Mouse (Mus musculus): ENCODE data around the gene Lrig3.

Gene Lrig3

GRCm38 (mm10) chr10:125965968-125966480 lies at the start of gene Lrig3:
Gene Lrig3 (plus strand): TSS chr10:125966168.
- DNase-seq (ENCODE audit: extremely low spot score, low read depth, low spot score), result no peak

DNA sequence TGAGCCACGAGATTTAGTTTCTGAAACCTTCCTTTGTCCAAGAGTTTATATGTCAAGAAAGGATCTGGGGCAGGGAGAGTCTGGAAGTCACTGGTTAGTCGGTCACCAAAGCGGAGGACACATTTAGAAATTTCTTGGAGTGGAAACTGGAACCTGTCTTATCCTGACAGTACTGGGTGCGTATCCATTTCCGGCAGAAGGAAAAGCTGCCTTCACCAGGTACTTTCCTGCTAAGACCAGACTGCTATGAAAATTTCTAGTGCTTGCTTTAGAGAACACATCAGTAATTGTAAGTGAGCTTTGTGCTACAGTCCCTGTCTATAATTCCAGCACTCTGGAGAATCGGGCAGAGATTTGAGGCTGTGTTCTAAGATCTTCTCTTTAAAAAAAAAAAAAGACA lies 49.2 kb upstream of the Lrig3 start:
- DNase-seq (ENCODE audit: extremely low spot score, low read depth, low spot score), result no peak

DNA sequence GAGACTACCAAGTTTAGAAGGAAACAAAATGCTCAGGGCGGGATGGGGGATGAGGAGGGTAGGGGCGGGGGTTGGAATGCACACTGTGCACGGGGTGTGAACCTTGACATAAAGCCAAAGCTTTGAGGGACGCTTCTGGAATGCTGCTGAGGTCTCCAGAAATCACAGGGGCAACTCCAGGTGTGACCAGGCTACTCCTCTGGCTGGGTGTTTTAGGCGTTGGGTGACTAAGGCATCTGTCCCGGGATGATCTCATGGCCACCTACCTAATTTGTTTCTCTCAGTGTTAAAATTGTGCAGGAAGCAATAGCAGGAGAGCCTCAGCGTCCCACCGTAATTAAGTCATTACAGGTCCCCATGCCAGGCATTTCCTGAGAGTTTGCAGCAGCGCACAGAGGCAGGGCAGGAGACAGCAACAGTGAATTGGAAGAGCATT lies 48.5 kb upstream of the Lrig3 start:
- no peak for DNase-seq (ENCODE audit: extremely low spot score, low read depth, low spot score)

DNA sequence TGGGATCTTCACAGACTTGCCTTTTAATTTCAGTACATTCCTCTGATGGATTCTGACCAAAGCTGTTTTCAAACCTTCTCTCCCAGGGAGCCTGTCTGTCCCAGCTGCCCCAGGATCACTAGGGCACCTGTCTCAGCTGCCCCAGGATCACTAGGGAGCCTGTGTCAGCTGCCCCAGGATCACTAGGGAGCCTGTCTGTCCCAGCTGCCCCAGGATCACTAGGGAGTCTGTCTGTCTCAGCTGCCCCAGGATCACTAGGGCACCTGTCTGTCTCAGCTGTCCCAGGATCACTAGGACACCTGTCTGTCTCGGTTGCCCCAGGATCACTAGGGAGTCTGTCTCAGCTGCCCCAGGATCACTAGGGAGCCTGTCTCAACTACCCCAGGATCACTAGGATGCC lies 47.0 kb upstream of the Lrig3 start:
- DNase-seq (ENCODE audit: extremely low spot score, low read depth, low spot score), result no peak

DNA sequence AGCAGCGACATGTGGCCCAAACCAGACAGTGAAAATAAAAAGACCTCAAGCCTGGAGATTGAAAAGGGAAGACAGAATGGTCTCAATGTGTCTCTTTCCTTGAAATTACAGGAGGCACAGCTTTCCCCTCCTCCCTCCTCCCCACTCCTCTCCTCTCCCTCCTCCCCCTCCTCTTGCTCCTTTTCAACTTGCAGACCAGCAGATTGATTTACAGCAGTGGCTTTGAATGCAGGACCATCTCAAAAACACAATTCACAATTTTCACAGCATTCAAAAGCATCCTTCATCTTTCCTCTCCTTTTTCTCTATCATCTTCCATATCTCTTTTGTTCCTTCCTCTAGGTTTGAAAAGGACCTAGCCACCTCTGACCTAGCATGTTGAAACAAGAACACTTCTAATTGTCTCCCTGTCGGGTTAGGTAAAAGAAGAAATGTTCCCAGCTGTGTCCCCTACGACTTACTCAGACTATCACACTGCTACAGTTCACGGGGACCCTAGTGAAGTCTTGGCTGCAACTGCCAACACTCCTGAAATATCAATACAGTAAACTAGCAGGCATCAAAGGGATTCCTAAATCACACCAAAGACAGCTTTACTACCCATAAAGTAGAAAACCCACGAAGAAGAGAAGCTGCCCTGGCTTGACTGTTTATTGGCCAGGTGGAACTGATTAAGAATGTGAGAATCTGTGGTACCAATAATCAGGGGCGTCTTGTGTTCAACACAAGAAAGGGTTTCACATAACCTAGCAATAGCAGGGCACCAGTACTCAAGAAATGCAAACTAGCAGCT lies 44.1 kb upstream of the Lrig3 start:
- peak; percentile 99 for DNase-seq (ENCODE audit: extremely low spot score, low read depth, low spot score)

DNA sequence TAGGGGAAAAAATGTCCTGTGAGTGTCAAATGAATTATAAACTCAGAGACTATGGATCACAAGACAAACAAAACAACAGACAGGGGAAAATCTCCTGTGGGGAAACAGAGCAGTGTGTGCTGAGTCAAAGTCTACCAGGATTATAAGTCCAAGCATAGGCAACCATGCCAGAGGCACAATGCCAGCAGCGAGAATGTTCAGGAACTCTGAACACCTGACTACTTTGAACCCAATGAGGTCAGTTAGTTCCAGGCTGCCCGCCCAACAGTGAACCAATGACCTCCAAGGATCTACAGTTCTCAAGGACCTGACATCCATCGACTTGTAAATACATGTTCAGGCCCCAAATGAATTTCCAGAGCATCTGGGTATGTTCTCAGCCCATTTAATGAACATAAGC lies 36.0 kb upstream of the Lrig3 start:
- no peak for DNase-seq (ENCODE audit: extremely low spot score, low read depth, low spot score)

DNA sequence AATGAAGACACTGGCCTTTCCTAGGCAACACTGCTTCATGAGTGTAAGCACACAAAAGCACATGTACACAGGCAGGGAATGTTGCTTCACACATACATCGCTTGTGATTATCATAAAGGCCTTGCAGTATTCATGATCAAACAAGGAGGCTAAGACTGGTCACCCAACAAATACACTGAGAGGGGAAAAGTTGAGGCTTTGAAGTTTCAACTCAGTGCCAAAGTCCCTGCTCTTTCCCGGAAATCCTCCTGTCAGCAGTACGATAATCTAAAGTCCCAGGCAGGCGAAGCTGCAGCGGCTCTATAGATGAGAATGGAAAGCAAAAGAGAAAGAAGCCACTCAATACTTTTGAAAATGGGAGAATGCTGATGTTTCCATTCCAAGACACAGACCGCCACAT lies 32.6 kb upstream of the Lrig3 start:
- no peak for DNase-seq (ENCODE audit: extremely low spot score, low read depth, low spot score)

- DNase-seq (ENCODE audit: extremely low spot score, low read depth, low spot score), result no peak
Measured at GRCm38 (mm10) chr10:125934095-125934494, 31.9 kb upstream of the Lrig3 start.

DNA sequence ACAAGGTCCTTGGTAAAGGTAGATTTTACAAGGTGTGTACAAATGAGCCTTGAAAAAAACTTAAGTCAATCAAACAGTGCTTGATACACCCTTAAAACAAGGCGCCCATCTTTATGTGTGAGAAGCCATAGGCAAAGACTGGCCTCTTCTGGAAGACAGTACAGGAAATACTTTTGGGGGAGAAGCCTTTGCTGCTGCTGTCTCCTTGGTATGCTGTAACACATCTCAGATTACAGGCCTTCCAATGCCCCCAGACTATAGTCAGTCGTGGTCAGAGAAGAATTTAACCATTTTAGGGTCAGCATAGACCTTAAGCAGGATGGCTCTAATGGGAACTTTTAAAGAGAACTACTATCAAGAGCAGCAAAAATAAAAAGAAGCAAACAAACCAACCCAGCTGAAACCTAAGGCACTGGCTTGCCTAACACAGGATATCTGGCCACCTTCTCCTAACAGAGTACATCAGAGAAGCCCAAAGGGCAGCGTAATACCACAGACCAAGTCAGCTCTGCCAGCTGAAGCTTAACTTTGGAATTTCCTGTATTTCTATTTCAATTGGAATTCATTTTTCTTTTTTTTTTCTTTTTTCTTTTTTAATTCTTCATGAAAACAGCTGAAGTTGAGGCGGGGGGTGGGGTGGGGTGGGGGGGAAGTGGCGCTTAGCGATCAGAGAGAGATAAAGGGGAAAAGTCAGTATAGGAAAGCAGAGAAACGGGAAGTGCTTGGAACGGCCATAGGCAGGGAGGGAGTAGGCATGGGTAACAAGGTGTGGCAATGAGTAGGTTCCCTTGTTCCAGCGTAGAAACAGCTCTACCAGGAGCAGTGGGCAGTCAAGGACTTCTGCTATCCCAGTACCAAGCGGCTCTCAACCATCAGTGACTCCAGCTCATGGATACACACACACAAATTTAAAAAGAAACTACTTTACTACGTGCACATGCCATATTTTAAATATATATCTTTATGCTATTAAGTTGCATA lies 28.2 kb upstream of the Lrig3 start:
- DNase-seq (ENCODE audit: extremely low spot score, low read depth, low spot score), result no peak

DNA sequence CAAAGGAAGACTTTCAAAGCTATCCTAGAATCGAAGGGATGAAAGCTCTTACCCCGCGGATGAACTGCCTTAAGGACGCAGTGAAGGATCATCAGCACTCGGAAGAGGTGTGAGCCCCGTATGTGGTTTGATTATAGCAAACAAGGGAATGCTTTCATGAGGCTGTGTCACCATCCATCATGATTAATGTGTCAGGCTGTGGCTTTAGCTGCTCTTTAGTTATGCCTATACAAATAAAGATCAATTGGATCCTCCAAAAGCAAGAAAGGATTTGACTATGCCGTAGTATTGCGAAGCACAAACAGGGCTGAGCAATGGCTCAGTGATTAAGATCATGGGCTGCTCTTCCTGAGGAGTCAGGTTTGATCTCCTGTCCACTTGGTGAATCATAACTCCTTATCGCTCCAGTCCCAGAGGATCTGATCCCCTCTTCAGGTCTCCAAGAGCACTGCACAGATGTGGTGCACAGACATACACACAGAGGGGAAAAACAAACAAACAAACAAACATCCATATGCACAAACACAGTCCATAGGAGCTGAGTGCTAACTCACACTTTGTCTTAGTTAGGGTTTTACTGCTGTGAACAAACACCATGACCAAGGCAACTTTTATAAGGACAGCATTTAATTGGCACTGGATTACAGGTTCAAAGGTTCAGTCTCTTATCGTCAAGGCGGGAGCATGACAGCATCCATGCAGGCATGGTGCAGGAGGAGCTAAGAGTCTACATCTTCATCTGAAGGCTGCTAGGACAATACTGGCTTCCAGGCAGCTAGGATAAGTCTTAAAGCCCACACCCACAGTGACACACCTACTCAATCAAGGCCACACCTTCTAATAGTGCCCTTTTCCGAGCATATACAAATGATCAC lies 27.2 kb upstream of the Lrig3 start:
- no peak for DNase-seq (ENCODE audit: extremely low spot score, low read depth, low spot score)

DNA sequence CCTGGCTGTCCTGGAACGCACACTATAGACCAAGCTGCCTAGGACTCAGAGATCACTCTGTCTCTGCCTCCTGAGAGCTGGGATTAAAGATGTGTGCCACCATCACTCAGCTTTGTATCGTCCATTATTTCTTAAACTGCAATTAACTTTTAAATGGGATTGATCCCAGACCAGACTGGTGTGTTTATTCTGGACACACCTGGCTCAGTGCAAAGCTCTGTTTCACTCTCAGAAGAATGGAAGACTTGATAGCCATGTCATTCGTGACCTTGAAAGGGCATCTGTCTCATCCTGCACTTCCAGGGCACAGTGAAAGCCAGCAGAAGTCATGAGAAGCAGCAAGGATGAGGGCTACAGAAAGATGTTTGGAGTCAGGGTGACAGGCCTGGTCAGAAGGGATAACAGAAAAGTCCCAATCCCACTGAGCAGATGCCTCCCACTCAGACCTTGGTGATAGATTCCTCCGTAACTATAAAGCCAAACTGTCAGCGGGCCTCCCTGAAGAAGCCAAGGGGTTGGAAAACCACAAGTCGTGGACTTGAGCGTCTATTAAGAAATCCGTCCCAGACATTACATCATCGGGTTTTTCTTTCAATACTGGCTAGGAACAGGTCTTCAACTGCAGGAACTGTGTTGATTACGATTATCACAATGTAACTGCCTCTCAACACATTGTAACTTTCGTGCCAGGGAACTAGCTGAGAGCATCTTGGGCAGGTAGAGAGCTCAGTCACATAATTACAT lies 25.5 kb upstream of the Lrig3 start:
- DNase-seq (ENCODE audit: extremely low spot score, low read depth, low spot score), result no peak

- no peak for DNase-seq (ENCODE audit: extremely low spot score, low read depth, low spot score)
Measured at GRCm38 (mm10) chr10:125943098-125943497, 22.9 kb upstream of the Lrig3 start.

DNA sequence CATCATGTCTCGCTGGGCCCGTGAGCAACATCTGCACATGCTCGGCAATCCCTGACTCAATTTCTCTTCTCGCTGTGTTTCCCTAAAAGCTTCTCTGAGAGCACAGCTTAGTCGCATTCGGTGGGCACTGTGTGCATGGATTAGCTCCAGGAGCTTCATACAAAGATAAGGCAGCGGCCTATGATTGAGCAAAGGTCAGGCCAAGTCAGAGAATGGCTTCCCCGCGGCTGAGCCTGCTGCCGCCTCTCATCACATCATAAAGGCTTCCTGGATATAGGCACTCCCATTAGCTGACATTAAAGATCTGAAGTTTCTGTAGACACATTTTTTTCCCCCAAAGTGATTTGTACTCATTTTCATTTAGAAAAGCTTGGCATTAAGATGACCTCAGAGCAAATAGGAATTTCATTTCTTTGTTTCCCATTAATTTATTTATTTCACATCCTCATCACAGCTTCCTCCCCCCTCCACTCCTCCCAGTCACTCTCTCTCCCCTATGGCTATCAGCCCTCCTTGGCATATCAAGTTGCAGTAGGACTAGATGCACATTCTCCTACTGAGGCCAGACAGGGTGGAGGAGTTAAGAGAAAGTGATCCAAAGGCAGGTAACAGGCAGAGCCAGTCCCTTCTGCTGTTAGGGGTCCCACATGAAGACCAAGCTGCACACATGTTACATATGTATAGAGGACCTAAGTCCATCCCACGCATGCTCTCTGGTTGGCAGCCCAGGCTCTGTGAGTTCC lies 21.0 kb upstream of the Lrig3 start:
- DNase-seq (ENCODE audit: extremely low spot score, low read depth, low spot score), result no peak

GRCm38 (mm10) chr10:125948842-125949474 lies 17.0 kb upstream of the Lrig3 start:
- DNase-seq (ENCODE audit: extremely low spot score, low read depth, low spot score), result no peak

- no peak for DNase-seq (ENCODE audit: extremely low spot score, low read depth, low spot score)
Measured at GRCm38 (mm10) chr10:125951633-125952032, 14.3 kb upstream of the Lrig3 start.

GRCm38 (mm10) chr10:125954343-125954742 lies 11.6 kb upstream of the Lrig3 start:
- no peak for DNase-seq (ENCODE audit: extremely low spot score, low read depth, low spot score)

DNA sequence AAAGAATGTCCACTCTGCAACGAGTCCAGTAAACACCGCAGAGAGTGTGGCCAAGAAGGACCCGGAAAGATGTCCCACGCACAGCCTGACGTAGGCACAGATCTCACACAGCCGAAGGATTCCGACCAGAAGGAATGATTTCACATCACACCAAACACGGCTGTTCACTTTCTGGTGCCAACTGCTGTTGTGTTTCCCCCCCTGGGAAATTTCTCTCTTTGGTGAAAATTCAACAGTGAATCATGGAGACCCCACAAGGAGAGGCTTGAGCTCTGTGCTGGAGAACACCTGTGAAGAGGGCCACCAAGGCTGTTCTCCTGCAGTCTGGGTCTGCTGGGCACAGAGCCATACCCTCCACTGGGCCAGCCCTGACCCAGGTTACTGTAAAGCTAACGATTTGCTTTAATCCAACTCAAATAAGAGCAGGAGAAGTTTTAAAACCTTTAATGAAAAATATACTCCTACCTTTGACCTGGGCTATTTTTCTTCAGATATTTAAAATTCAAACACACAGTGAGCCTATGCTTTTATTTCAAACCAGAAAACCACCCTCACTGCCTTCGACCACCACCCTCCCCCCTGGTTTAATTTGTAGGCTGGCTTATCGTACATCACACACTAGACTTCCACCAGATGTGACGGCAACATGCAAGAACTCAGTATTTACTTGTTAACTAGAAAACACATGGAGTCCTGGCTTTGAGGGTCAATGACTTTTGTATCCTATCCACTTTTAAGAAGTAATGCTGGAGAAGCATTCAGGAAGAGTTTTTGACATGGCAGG lies 11.0 kb upstream of the Lrig3 start:
- DNase-seq (ENCODE audit: extremely low spot score, low read depth, low spot score), result no peak

Data from hindlimb bud, embryonic 11.5 days (tissue).